Mouse (Mus musculus): ENCODE measurements around the gene Exosc7. TPM values are rescaled to one million over a fixed set of nuclear protein-coding genes. Genes with fewer than 3 reads are reported as not detected.

The Exosc7 gene
- 122 and 146 TPM in 2 replicates for polyA plus RNA-seq (2016; fragmentation: Nextera tagmentation; extraction: Ambion mirVana)

DNA sequence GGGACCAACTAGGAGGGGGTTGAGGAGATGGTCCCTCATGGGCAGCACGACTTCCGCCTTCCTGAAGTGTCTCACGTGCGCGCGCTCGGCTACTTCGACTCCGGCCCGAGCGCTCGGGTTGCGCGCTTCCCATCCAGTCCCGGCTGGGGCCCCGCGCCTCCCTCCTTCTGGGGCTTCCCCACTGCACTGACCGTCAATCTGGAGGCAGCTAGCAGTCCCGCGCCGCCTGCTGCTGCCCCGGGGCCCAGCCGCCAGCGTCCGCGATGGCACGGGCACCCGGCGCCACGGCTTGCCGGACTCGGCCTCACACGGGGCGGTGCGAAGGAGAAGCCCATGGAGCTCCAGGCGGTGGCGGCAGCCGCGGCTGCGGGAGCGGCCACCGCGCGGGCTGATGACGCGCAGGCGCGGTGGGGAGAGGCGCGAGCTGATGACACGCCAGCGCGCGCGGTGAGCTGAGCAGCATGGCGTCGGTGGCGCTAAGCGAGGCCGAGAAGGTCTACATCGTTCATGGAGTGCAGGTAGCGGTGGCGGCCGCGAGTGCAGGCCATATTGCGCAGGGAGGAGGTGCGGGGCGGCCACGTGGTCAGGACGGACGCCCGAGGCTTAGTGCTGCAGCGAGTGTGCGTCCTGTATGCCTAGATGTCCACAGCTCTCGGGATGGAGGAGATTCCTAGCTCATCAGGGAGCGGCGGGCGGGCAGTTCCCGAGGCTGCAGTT lies at the start of gene Exosc7, which contains the start of gene Zdhhc3:
Exosc7 (plus strand) TSS at position 411 of the 717 bp plus-strand sequence.
Zdhhc3 (minus strand) TSS at position 401 of the 717 bp plus-strand sequence.
- Histone ChIP-seq H3K36me3 (peaks cover 36% of the 10 kb centered on the region), H3K27me3 (ENCODE audit: insufficient read depth, poor library complexity, severe bottlenecking) (no peaks in the 10 kb centered on the region), H3K9me3 (no peaks in the 10 kb centered on the region), H3K4me1 (replicated peaks) (peaks cover 24% of the 10 kb centered on the region), H3K27ac (peak within 1 kb of the TSS; percentile 99), H3K4me3 (peak within 1 kb of the TSS; percentile 96)
- whole genome bisulfite sequencing, result under 1% methylated on average over 79 of the region's 79 CpGs
- peak; percentile 90 for DNase-seq (ENCODE audit: low spot score)

GRCm38 (mm10) chr9:123079149-123079548 lies 33.9 kb upstream of the Exosc7 start:
- peaks cover 100% of the 10 kb centered on the region for H3K36me3 ChIP-seq

DNA sequence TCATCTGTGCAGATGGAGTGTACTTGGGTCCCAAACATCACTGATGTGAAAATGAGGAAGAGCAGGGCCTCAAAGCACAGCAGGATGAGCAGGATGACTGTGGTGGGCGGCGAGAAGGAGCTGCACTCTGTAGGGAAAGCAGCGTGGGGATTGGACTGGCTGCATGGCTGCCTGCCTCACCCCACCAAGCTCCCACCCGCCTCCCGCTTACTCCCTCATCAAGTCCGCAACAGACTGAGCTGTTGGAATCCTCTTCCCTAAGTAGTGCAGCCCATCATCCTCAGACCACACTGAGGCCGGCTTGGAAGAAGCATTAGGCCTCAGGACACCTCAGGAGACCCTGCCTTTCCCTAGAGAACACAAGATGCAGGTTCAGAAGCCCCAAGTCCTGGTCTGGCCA lies 32.7 kb upstream of the Exosc7 start:
- Histone ChIP-seq H3K27ac (no peak overlapping the region), H3K27me3 (ENCODE audit: insufficient read depth, poor library complexity, severe bottlenecking) (no peaks in the 10 kb centered on the region), H3K4me3 (no peak overlapping the region), H3K9me3 (no peaks in the 10 kb centered on the region), H3K4me1 (replicated peaks) (no peaks in the 10 kb centered on the region), H3K36me3 (peaks cover 100% of the 10 kb centered on the region)
- no peak for DNase-seq (ENCODE audit: low spot score)
- 91% methylated on average over 7 of the region's 7 CpGs for WGBS

More at GRCm38 (mm10) chr9:123079149-123079548, 33.9 kb upstream of the Exosc7 start:
- no peaks in the 10 kb centered on the region for H3K27me3 ChIP-seq (ENCODE audit: insufficient read depth, poor library complexity, severe bottlenecking)
- no peak overlapping the region for H3K27ac ChIP-seq
- no peak overlapping the region for H3K4me3 ChIP-seq
- no peaks in the 10 kb centered on the region for H3K4me1 ChIP-seq (replicated peaks)
- H3K9me3 ChIP-seq, result no peaks in the 10 kb centered on the region
- no peak for DNase-seq (ENCODE audit: low spot score)
- 88% methylated on average over 5 of the region's 5 CpGs for WGBS

DNA sequence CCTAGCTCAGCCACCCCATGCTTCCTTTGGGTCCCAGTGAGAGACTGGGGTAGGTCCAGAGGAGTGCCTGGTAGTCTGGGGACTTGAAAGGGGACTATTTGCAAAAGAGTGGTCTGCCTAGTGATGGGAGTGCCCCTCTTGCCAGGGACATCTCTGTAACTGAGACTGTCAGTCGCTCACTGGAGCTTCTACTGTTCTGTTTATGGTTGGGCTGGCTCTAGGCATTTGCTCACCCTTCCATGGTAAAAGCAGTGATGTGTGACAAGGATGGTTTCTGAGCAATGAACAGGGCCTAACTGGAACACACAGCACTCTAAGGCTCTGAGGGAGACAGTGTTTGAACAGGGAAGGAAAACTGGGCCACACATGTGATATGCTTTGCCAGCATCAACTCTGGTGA lies 32.2 kb upstream of the Exosc7 start:
- Histone ChIP-seq H3K27ac (no peak overlapping the region), H3K4me3 (no peak overlapping the region), H3K36me3 (peaks cover 100% of the 10 kb centered on the region), H3K27me3 (ENCODE audit: insufficient read depth, poor library complexity, severe bottlenecking) (no peaks in the 10 kb centered on the region), H3K9me3 (no peaks in the 10 kb centered on the region), H3K4me1 (replicated peaks) (no peaks in the 10 kb centered on the region)
- no peak for DNase-seq (ENCODE audit: low spot score)
- WGBS, result 87% methylated on average over 1 of the region's 1 CpGs

DNA sequence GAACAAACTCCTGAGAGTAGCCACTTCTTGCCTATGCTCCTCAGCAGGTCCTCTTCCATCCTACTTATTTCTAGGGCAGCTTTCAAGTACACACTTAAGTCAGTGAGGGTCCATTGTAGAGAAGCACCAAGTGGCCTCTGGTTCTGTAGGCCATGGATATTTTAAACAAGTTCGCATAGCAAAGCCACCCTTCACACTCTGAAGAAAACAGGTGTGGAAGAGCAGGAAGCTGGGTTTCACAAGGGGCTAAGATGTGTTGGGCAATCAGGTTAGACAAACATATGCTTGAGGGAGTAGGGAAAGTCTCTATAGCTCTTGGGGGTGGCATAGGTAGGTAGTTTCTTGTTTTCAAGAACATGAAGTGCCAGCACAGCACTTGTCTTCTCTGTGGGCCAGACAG lies 27.6 kb upstream of the Exosc7 start:
- Histone ChIP-seq H3K36me3 (peaks cover 100% of the 10 kb centered on the region), H3K27ac (no peak overlapping the region), H3K27me3 (ENCODE audit: insufficient read depth, poor library complexity, severe bottlenecking) (no peaks in the 10 kb centered on the region), H3K4me3 (no peak overlapping the region), H3K9me3 (no peaks in the 10 kb centered on the region), H3K4me1 (replicated peaks) (no peaks in the 10 kb centered on the region)
- no peak for DNase-seq (ENCODE audit: low spot score)
- 88% methylated on average over 1 of the region's 1 CpGs for WGBS

GRCm38 (mm10) chr9:123087558-123087957 lies 25.5 kb upstream of the Exosc7 start:
- WGBS, result 94% methylated on average over 3 of the region's 3 CpGs

GRCm38 (mm10) chr9:123090844-123091243 lies 22.2 kb upstream of the Exosc7 start:
- H3K4me1 ChIP-seq (replicated peaks), result no peaks in the 10 kb centered on the region
- WGBS, result 94% methylated on average over 4 of the region's 4 CpGs
- H3K27me3 ChIP-seq (ENCODE audit: insufficient read depth, poor library complexity, severe bottlenecking), result no peaks in the 10 kb centered on the region
- H3K27ac ChIP-seq, result no peak overlapping the region
- H3K36me3 ChIP-seq, result peaks cover 96% of the 10 kb centered on the region
- no peaks in the 10 kb centered on the region for H3K9me3 ChIP-seq
- H3K4me3 ChIP-seq, result no peak overlapping the region
- no peak for DNase-seq (ENCODE audit: low spot score)

More at GRCm38 (mm10) chr9:123087558-123087957, 25.5 kb upstream of the Exosc7 start:
- Histone ChIP-seq H3K4me1 (replicated peaks) (no peaks in the 10 kb centered on the region), H3K27me3 (ENCODE audit: insufficient read depth, poor library complexity, severe bottlenecking) (no peaks in the 10 kb centered on the region), H3K4me3 (no peak overlapping the region), H3K9me3 (no peaks in the 10 kb centered on the region), H3K36me3 (peaks cover 99% of the 10 kb centered on the region), H3K27ac (no peak overlapping the region)
- no peak for DNase-seq (ENCODE audit: low spot score)

DNA sequence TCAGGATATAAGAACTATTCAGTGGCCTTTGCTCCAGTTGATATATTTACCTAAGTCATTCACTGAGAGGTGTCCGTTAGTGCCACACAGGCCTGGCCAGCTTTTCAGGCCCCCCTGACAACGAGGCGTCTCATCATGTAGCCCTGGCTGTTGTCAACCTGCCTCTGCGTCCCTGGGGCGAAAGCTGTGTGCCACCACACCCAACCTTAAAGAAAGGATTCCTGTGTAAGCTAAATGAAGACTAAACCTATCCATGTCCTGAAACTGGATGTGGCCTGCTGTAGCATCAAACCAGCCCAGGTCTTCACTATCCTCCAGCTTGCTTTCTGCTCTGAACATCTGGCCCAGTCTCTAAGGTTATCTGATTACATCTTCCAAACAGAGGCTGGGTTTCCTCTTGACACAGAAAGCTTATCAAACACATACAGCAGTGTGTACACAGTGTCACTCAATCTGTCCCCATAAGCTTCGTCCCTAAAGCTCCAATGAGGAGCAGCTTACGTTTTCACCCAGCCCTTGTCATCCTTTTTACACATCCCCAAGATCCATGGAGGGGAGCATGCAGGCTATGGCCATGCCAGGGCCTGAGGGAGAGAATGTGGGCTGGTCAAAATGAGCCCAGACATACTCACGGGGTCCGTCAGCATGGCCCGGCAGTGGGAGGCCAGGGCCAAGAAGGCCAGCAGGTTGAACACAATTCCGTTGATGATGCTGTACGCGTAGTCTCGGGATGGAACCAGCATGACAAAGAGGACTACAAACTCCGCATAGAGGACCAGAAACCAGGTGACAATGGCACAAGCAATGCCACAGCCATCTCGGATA lies 13.2 kb upstream of the Exosc7 start:
- Histone ChIP-seq H3K4me3 (no peak overlapping the region), H3K4me1 (replicated peaks) (no peaks in the 10 kb centered on the region), H3K27ac (no peak overlapping the region), H3K9me3 (no peaks in the 10 kb centered on the region), H3K36me3 (peaks cover 86% of the 10 kb centered on the region), H3K27me3 (ENCODE audit: insufficient read depth, poor library complexity, severe bottlenecking) (no peaks in the 10 kb centered on the region)
- no peak for DNase-seq (ENCODE audit: low spot score)
- WGBS, result 97% methylated on average over 16 of the region's 16 CpGs

DNA sequence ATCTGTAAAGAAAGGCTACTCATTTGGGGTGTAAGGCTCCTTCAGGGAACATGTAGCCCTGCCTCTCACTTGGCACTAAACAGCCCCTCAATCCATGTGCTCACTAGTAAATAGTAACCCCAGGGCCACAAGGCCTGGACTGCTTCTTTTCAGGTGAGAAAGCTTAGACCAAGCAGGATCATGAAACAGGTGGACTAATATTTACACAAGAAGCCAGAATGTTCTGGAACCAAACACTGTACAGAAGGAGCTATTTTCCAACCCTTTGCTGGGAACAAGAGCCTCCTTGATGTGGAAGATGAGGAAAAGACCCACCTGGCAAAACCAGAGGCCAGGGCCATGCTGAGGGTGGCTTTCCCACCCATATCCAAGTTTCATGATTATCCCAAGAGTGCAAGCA lies 9.6 kb upstream of the Exosc7 start:
- Histone ChIP-seq H3K4me3 (no peak overlapping the region), H3K27ac (no peak overlapping the region), H3K36me3 (peaks cover 69% of the 10 kb centered on the region), H3K27me3 (ENCODE audit: insufficient read depth, poor library complexity, severe bottlenecking) (no peaks in the 10 kb centered on the region), H3K9me3 (no peaks in the 10 kb centered on the region), H3K4me1 (replicated peaks) (no peaks in the 10 kb centered on the region)
- no peak for DNase-seq (ENCODE audit: low spot score)

GRCm38 (mm10) chr9:123104362-123104761 lies 8.7 kb upstream of the Exosc7 start:
- no peak overlapping the region for H3K4me3 ChIP-seq
- no peaks in the 10 kb centered on the region for H3K4me1 ChIP-seq (replicated peaks)
- peaks cover 65% of the 10 kb centered on the region for H3K36me3 ChIP-seq
- no peak overlapping the region for H3K27ac ChIP-seq
- DNase-seq (ENCODE audit: low spot score), result no peak
- H3K9me3 ChIP-seq, result no peaks in the 10 kb centered on the region
- no peaks in the 10 kb centered on the region for H3K27me3 ChIP-seq (ENCODE audit: insufficient read depth, poor library complexity, severe bottlenecking)

- peaks cover 10% of the 10 kb centered on the region for H3K4me1 ChIP-seq (replicated peaks)
Measured at GRCm38 (mm10) chr9:123107186-123107585, 5.8 kb upstream of the Exosc7 start.

GRCm38 (mm10) chr9:123109188-123109587 lies 3.8 kb upstream of the Exosc7 start:
- 94% methylated on average over 7 of the region's 7 CpGs for WGBS
- DNase-seq (ENCODE audit: low spot score), result no peak

More at GRCm38 (mm10) chr9:123107186-123107585, 5.8 kb upstream of the Exosc7 start:
- Histone ChIP-seq H3K36me3 (peaks cover 44% of the 10 kb centered on the region), H3K9me3 (no peaks in the 10 kb centered on the region), H3K27me3 (ENCODE audit: insufficient read depth, poor library complexity, severe bottlenecking) (no peaks in the 10 kb centered on the region), H3K27ac (no peak overlapping the region), H3K4me3 (no peak overlapping the region)
- WGBS, result 92% methylated on average over 4 of the region's 4 CpGs
- no peak for DNase-seq (ENCODE audit: low spot score)

DNA sequence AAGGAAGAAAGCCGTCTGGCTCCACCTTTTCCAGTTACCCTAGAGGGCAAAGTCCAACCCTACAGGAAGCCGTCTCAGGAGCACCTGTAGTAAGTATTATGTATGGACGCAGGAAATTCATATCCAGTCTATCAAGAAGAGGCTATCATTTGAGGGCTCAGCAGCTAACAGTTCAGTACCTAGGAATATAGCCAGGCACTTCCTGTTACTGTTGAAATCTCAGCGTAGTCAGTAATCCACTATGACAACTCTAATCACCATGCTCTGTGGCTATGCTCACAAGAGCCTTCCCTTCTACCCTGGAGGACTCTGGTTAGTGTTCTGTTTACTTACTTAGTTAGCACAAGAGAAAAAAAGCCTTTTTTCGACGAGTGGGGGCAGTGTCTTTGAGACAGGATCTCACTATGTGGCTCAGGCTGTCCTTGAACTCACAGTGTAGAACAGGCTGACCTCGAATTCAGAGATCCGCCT lies 1.2 kb upstream of the Exosc7 start:
- no peak for DNase-seq (ENCODE audit: low spot score)
- H3K27ac ChIP-seq, result peak overlapping the region; percentile 99

More at GRCm38 (mm10) chr9:123109188-123109587, 3.8 kb upstream of the Exosc7 start:
- Histone ChIP-seq H3K27ac (no peak overlapping the region), H3K27me3 (ENCODE audit: insufficient read depth, poor library complexity, severe bottlenecking) (no peaks in the 10 kb centered on the region), H3K9me3 (no peaks in the 10 kb centered on the region), H3K4me1 (replicated peaks) (peaks cover 22% of the 10 kb centered on the region), H3K4me3 (no peak overlapping the region), H3K36me3 (peaks cover 34% of the 10 kb centered on the region)

More for the DNA sequence above, 1.2 kb upstream of the Exosc7 start:
- peaks cover 33% of the 10 kb centered on the region for H3K36me3 ChIP-seq
- 69% methylated on average over 8 of the region's 8 CpGs for WGBS
- no peaks in the 10 kb centered on the region for H3K27me3 ChIP-seq (ENCODE audit: insufficient read depth, poor library complexity, severe bottlenecking)
- H3K9me3 ChIP-seq, result no peaks in the 10 kb centered on the region
- peaks cover 24% of the 10 kb centered on the region for H3K4me1 ChIP-seq (replicated peaks)
- peak overlapping the region; percentile 96 for H3K4me3 ChIP-seq

All from hindbrain, embryonic 10.5 days (tissue).